Mouse (Mus musculus) forebrain, embryonic 11.5 days (tissue): ENCODE measurements around the gene Mmp15. TPM values are rescaled to one million over a fixed set of nuclear protein-coding genes. Genes with fewer than 3 reads are reported as not detected.

Source experiments
- ATAC-seq: fragments of 200-750 bp; cut with Nextera tagmentation; replicated peaks from 2 replicates; pipeline ENCODE4 v1.8.0; 2017; ENCODE audit warnings: moderate TSS enrichment; ENCODE audit not compliant: low FRiP score
- DNase-seq: peaks from one replicate; pipeline ENCODE4 v3.0.0-alpha.2; 2017; ENCODE audit warnings: low spot score
- H3K27ac ChIP-seq: fragments of 300-500 bp; sonication (generic); 2 replicates; pipeline ENCODE4 v1.5.1; 2014; ENCODE audit warnings: low read depth, low read length
- H3K27me3 ChIP-seq: fragments of 300-500 bp; sonication (generic); 2 replicates; pipeline ENCODE4 v1.6.1; 2014; ENCODE audit warnings: mild to moderate bottlenecking, low read length, mixed read lengths; ENCODE audit not compliant: control insufficient read depth, insufficient read depth
- H3K36me3 ChIP-seq: fragments of 300-500 bp; sonication (generic); 2 replicates; pipeline ENCODE4 v1.6.1; 2014; ENCODE audit warnings: mild to moderate bottlenecking, low read length, moderate library complexity, mixed read lengths; ENCODE audit not compliant: control insufficient read depth, insufficient read depth
- H3K4me1 ChIP-seq: fragments of 300-500 bp; sonication (generic); replicated peaks from 2 replicates; pipeline ENCODE4 v1.6.1; 2014; ENCODE audit warnings: low read length, mixed read lengths; ENCODE audit not compliant: control insufficient read depth, insufficient read depth
- H3K4me2 ChIP-seq: fragments of 300-500 bp; sonication (generic); 2 replicates; pipeline ENCODE4 v1.6.1; 2014; ENCODE audit warnings: low read depth, mild to moderate bottlenecking, low read length, moderate library complexity, mixed read lengths; ENCODE audit not compliant: severe bottlenecking
- H3K4me3 ChIP-seq: fragments of 300-500 bp; sonication (generic); 2 replicates; pipeline ENCODE4 v1.5.1; 2014; ENCODE audit warnings: low read depth, low read length
- H3K9ac ChIP-seq: fragments of 300-500 bp; sonication (generic); 2 replicates; pipeline ENCODE4 v1.6.1; 2014; ENCODE audit warnings: low read length
- H3K9me3 ChIP-seq: fragments of 300-500 bp; sonication (generic); 2 replicates; pipeline ENCODE4 v1.6.1; 2016; ENCODE audit warnings: low read length, mixed read lengths; ENCODE audit not compliant: control insufficient read depth
- WGBS: fragments of 180-500 bp; shearing (Covaris S2); extraction: QIAGEN DNeasy Blood & Tissue Kit; methylation state at CpG from one replicate; pipeline ENCODE4 v1.1.7; 2014; 5-methylcytosine and 5-hydroxymethylcytosine counted together
- polyA plus RNA-seq: library from polyadenylated mRNA; unstranded; fragments of >200 nt; fragmentation: Nextera tagmentation; extraction: Ambion mirVana; gene quantifications from 2 replicates; pipeline ENCODE4 v1.2.1, GENCODE M21; 2014

Mmp15 gene
- polyA plus RNA-seq, 1 experiment from 2014 or later, result 21.0 TPM

- no peaks in the 10 kb centered on the region for H3K36me3 ChIP-seq
- peaks cover 4% of the 10 kb centered on the region for H3K4me1 ChIP-seq
- H3K27ac ChIP-seq, result no peak overlapping the region
- ATAC-seq (no peak), DNase-seq (no peak)
- no peak overlapping the region for H3K4me2 ChIP-seq
- H3K9ac ChIP-seq, result no peak overlapping the region
- H3K9me3 ChIP-seq, result no peaks in the 10 kb centered on the region
- H3K4me3 ChIP-seq, result no peak overlapping the region
- no peaks in the 10 kb centered on the region for H3K27me3 ChIP-seq
- WGBS, result 69% methylated on average over 19 of the region's 19 CpGs
Observed at GRCm38 (mm10) chr8:95348811-95349630, 3.0 kb upstream of the Mmp15 start.

GRCm38 (mm10) chr8:95351461-95351860 is 607 bp upstream of the Mmp15 start:
- Histone ChIP-seq H3K4me1 (peaks cover 6% of the 10 kb centered on the region), H3K36me3 (no peaks in the 10 kb centered on the region), H3K9me3 (no peaks in the 10 kb centered on the region), H3K27me3 (no peaks in the 10 kb centered on the region), H3K4me2 (peak overlapping the region; percentile 93), H3K4me3 (peak overlapping the region; percentile 77), H3K27ac (no peak overlapping the region), H3K9ac (no peak overlapping the region)
- 3% methylated on average over 15 of the region's 15 CpGs for WGBS
- peak; percentile 66 for DNase-seq
- ATAC-seq, result 0 out of 2 replicates have a peak, but pooled peaks have one; percentile 26

- Histone ChIP-seq H3K9me3 (no peaks in the 10 kb centered on the region), H3K9ac (peak overlapping the region; percentile 93), H3K27me3 (no peaks in the 10 kb centered on the region), H3K4me3 (peak overlapping the region; percentile 77), H3K27ac (peak overlapping the region; percentile 66; the same call in 1 of the 2 replicates), H3K36me3 (no peaks in the 10 kb centered on the region), H3K4me2 (peak overlapping the region; percentile 93), H3K4me1 (peaks cover 6% of the 10 kb centered on the region)
- DNase-seq (peak; percentile 83), ATAC-seq (peak; percentile 60)
- 1% methylated on average over 62 of the region's 62 CpGs for WGBS
Observed at GRCm38 (mm10) chr8:95352871-95353866, 1.1 kb downstream of the Mmp15 start.

GRCm38 (mm10) chr8:95354606-95355005 is 2.5 kb downstream of the Mmp15 start:
- WGBS, result 95% methylated on average over 2 of the region's 2 CpGs
- Histone ChIP-seq H3K9ac (no peak overlapping the region), H3K4me3 (no peak overlapping the region), H3K27ac (no peak overlapping the region), H3K9me3 (no peaks in the 10 kb centered on the region), H3K4me2 (no peak overlapping the region), H3K27me3 (no peaks in the 10 kb centered on the region), H3K4me1 (peaks cover 6% of the 10 kb centered on the region), H3K36me3 (no peaks in the 10 kb centered on the region)
- DNase-seq (no peak), ATAC-seq (no peak)

- no peaks in the 10 kb centered on the region for H3K27me3 ChIP-seq
- no peak overlapping the region for H3K4me2 ChIP-seq
- no peaks in the 10 kb centered on the region for H3K36me3 ChIP-seq
- no peak overlapping the region for H3K4me3 ChIP-seq
- no peak for ATAC-seq
- WGBS, result 67% methylated on average over 8 of the region's 8 CpGs
- H3K9ac ChIP-seq, result no peak overlapping the region
- H3K9me3 ChIP-seq, result no peaks in the 10 kb centered on the region
- peaks cover 2% of the 10 kb centered on the region; the same call in 1 of the 2 replicates for H3K4me1 ChIP-seq
- DNase-seq, result no peak
- H3K27ac ChIP-seq, result no peak overlapping the region
Observed at GRCm38 (mm10) chr8:95358550-95359411, 6.7 kb downstream of the Mmp15 start.

- 0 out of 2 replicates have a peak overlapping the region, but pooled peaks have one; percentile 25 for H3K27ac ChIP-seq
- H3K36me3 ChIP-seq, result no peaks in the 10 kb centered on the region
- H3K9me3 ChIP-seq, result no peaks in the 10 kb centered on the region
- WGBS, result 54% methylated on average over 7 of the region's 7 CpGs
- DNase-seq (no peak), ATAC-seq (no peak)
- H3K4me3 ChIP-seq, result no peak overlapping the region
- no peaks in the 10 kb centered on the region for H3K27me3 ChIP-seq
- H3K9ac ChIP-seq, result no peak overlapping the region; the same call in 1 of the 2 replicates
- H3K4me1 ChIP-seq, result no peaks in the 10 kb centered on the region
- no peak overlapping the region for H3K4me2 ChIP-seq
Observed at GRCm38 (mm10) chr8:95360181-95361015, 8.3 kb downstream of the Mmp15 start.

- DNase-seq (no peak), ATAC-seq (no peak)
- Histone ChIP-seq H3K9me3 (no peaks in the 10 kb centered on the region), H3K9ac (no peak overlapping the region; the same call in 1 of the 2 replicates), H3K4me2 (no peak overlapping the region), H3K27me3 (no peaks in the 10 kb centered on the region), H3K4me1 (no peaks in the 10 kb centered on the region), H3K4me3 (no peak overlapping the region), H3K36me3 (no peaks in the 10 kb centered on the region), H3K27ac (no peak overlapping the region)
- WGBS, result 76% methylated on average over 3 of the region's 3 CpGs
Observed at GRCm38 (mm10) chr8:95361016-95361341, 8.9 kb downstream of the Mmp15 start.
